Mouse (Mus musculus): ENCODE measurements around the gene Tbx20. TPM values are rescaled to one million over a fixed set of nuclear protein-coding genes. Genes with fewer than 3 reads are reported as not detected.

The Tbx20 gene
- polyA plus RNA-seq, 1 experiment: 0.29 TPM

DNA sequence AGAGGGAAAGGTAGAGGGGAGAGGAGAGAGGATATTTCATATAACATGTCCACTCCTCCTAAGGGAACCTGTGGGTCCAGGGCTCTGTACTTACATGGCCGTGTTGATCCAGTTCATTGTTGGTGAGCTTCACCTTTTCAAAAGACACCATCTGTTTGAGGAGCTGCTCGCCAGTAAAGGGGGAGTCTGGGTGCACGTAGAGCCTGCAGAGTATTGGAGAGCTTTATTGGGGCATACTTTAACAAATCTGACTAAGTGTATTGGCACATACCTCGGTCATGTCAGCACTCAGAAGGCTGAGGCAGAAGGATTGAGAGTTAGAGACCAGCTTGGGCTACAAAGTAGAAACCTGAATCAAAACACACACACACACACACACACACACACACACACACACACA, 8.5 kb downstream of the Tbx20 start:
- DNase-seq: no peak
- no peak overlapping the region for H3K27ac ChIP-seq (ENCODE audit: insufficient read depth, low read length)
- 28% methylated on average over 4 of the region's 4 CpGs for WGBS
- no peak for TF ChIP-seq POLR2A (IDR thresholded peaks at IDR 0.05; ENCODE audit: borderline replicate concordance, insufficient read depth, low read length)
- TF ChIP-seq CTCF (IDR thresholded peaks at IDR 0.05; ENCODE audit: borderline replicate concordance, insufficient read depth, low read depth, low read length): no peak
- no peaks in the 10 kb centered on the region for H3K4me1 ChIP-seq (ENCODE audit: control insufficient read depth, insufficient read depth, low read length)
- H3K27me3 ChIP-seq (ENCODE audit: control insufficient read depth, insufficient read depth, low read length): peaks cover 1% of the 10 kb centered on the region; the same call in 1 of the 2 replicates
- no peak overlapping the region for H3K4me3 ChIP-seq (replicated peaks; ENCODE audit: insufficient read depth, low read depth, low read length)

DNA sequence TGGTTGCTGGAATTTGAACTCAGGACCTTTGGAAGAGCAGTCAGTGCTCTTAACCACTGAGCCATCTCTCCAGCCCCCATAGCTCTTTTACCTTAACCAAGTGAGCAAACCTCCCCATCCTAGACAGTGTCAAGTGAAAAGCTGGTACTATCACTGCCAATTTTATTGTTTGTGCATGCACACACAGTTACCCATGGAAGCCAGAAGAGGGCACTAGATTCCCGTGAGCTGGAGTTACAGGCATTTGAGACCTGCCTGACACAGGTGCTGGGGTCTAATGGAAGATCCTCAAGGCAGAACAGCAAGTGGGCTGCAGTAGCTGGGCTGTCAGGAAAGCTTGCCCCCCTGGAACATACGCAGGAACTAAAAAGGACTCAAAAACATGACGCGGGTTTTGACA, 13.6 kb downstream of the Tbx20 start:
- H3K27ac ChIP-seq (ENCODE audit: insufficient read depth, low read length): no peak overlapping the region
- H3K4me3 ChIP-seq (replicated peaks; ENCODE audit: insufficient read depth, low read depth, low read length): no peak overlapping the region
- DNase-seq: no peak
- TF ChIP-seq CTCF (IDR thresholded peaks at IDR 0.05; ENCODE audit: borderline replicate concordance, insufficient read depth, low read depth, low read length) (no peak), POLR2A (IDR thresholded peaks at IDR 0.05; ENCODE audit: borderline replicate concordance, insufficient read depth, low read length) (no peak)
- WGBS: 40% methylated on average over 4 of the region's 4 CpGs
- H3K4me1 ChIP-seq (ENCODE audit: control insufficient read depth, insufficient read depth, low read length): no peaks in the 10 kb centered on the region
- H3K27me3 ChIP-seq (ENCODE audit: control insufficient read depth, insufficient read depth, low read length): no peaks in the 10 kb centered on the region

DNA sequence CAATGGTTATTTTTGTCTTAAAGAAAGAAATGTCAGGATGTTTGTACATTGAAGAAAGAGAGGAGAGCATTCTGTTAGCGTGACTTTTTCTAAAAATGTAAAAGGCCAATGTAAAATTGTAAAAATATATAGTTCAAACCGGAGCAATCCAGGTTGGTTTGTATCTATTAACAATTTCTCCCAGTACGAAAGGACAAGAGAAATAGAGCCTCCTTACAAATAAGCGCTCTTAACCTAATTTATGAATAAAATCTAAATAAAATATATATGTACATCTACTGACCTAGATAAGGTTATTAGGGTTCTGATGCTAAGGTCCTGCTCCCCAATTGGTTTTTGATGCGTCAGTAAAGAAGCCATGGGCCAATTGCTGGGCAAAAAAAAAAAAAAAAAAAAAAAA, 29.1 kb downstream of the Tbx20 start:
- Histone ChIP-seq H3K27me3 (ENCODE audit: control insufficient read depth, insufficient read depth, low read length) (no peaks in the 10 kb centered on the region), H3K4me1 (ENCODE audit: control insufficient read depth, insufficient read depth, low read length) (no peaks in the 10 kb centered on the region), H3K4me3 (replicated peaks; ENCODE audit: insufficient read depth, low read depth, low read length) (no peak overlapping the region), H3K27ac (ENCODE audit: insufficient read depth, low read length) (no peak overlapping the region)
- no peak for TF ChIP-seq POLR2A (IDR thresholded peaks at IDR 0.05; ENCODE audit: borderline replicate concordance, insufficient read depth, low read length)
- TF ChIP-seq CTCF (IDR thresholded peaks at IDR 0.05; ENCODE audit: borderline replicate concordance, insufficient read depth, low read depth, low read length): no peak
- WGBS: 91% methylated on average over 5 of the region's 5 CpGs
- DNase-seq: no peak

- no peak overlapping the region for H3K4me3 ChIP-seq (replicated peaks; ENCODE audit: insufficient read depth, low read depth, low read length)
- DNase-seq: no peak
- no peaks in the 10 kb centered on the region for H3K27me3 ChIP-seq (ENCODE audit: control insufficient read depth, insufficient read depth, low read length)
- no peak for TF ChIP-seq POLR2A (IDR thresholded peaks at IDR 0.05; ENCODE audit: borderline replicate concordance, insufficient read depth, low read length)
- 0 out of 2 replicates have a peak, but pooled peaks have one; percentile 23 for TF ChIP-seq CTCF (IDR thresholded peaks at IDR 0.05; ENCODE audit: borderline replicate concordance, insufficient read depth, low read depth, low read length)
- H3K27ac ChIP-seq (ENCODE audit: insufficient read depth, low read length): no peak overlapping the region
- H3K4me1 ChIP-seq (ENCODE audit: control insufficient read depth, insufficient read depth, low read length): no peaks in the 10 kb centered on the region
Measured at GRCm38 (mm10) chr9:24701246-24701645, 72.9 kb downstream of the Tbx20 start.

- Histone ChIP-seq H3K27me3 (ENCODE audit: control insufficient read depth, insufficient read depth, low read length) (no peaks in the 10 kb centered on the region), H3K27ac (ENCODE audit: insufficient read depth, low read length) (no peak overlapping the region), H3K4me3 (replicated peaks; ENCODE audit: insufficient read depth, low read depth, low read length) (no peak overlapping the region), H3K4me1 (ENCODE audit: control insufficient read depth, insufficient read depth, low read length) (peaks cover 6% of the 10 kb centered on the region; the same call in 1 of the 2 replicates)
- no peak for TF ChIP-seq POLR2A (IDR thresholded peaks at IDR 0.05; ENCODE audit: borderline replicate concordance, insufficient read depth, low read length)
- no peak for TF ChIP-seq CTCF (IDR thresholded peaks at IDR 0.05; ENCODE audit: borderline replicate concordance, insufficient read depth, low read depth, low read length)
- DNase-seq: no peak
- WGBS: 18% methylated on average over 9 of the region's 9 CpGs
Measured at GRCm38 (mm10) chr9:24696405-24696778, 77.7 kb downstream of the Tbx20 start.

DNA sequence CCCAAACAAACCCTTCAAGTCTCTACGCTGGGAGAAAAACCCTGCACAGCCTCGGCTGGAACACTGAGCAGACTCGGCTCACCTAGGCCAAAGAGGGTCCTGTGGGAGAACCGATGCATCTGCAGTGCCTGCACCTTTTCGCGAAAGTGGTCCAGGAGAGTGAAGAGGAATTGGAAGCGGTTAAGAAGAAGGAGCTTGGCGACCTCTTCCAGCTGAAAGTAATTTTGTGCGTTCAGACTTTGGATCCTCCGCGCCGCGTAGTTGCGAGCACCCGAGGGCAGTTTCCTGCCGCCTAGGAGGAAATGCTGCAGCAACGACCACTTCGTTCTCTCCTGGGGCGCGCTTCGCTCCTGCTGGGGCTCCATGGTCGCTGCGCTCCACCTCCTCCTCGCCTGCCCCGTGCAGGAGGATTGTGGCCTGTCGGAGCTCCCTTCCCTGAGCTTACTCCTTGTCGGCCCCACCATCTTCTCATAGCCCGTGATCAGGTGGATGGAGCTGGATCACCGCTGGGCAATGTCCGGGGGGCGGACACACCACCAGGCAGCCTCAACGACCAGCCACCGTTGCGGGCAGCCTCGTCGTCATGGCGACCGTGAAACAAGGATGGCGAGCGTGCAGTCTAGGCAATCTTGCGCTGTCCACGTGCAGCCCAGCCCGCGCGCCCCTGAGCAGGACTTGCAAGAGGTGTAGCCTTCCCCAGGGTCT, 78.3 kb downstream of the Tbx20 start, which contains the start of gene Dpy19l2:
Dpy19l2 (minus strand) TSS at position 594 of the 705 bp plus-strand sequence.
- no peak for DNase-seq
- no peak within 1 kb of the TSS for H3K27ac ChIP-seq (ENCODE audit: insufficient read depth, low read length)
- H3K4me1 ChIP-seq (ENCODE audit: control insufficient read depth, insufficient read depth, low read length): peaks cover 6% of the 10 kb centered on the region; the same call in 1 of the 2 replicates
- H3K27me3 ChIP-seq (ENCODE audit: control insufficient read depth, insufficient read depth, low read length): no peaks in the 10 kb centered on the region
- TF ChIP-seq POLR2A (IDR thresholded peaks at IDR 0.05; ENCODE audit: borderline replicate concordance, insufficient read depth, low read length) (no peak), CTCF (IDR thresholded peaks at IDR 0.05; ENCODE audit: borderline replicate concordance, insufficient read depth, low read depth, low read length) (no peak)
- H3K4me3 ChIP-seq (replicated peaks; ENCODE audit: insufficient read depth, low read depth, low read length): no peak within 1 kb of the TSS
- 2% methylated on average over 45 of the region's 45 CpGs for WGBS

Other genes with a start within 250 kb of the Tbx20 start
- not detected in 2 replicates for gene Cypt4, start 149.1 kb downstream of the Tbx20 start, polyA plus RNA-seq (2012; rRNA removed)
- gene Dpy19l2, start 78.0 kb downstream of the Tbx20 start, polyA plus RNA-seq (2012; rRNA removed): 0.05 TPM in 1 of 2 replicates, not detected in the other